Mouse (Mus musculus): ENCODE measurements around the gene Zscan21. TPM values are rescaled to one million over a fixed set of nuclear protein-coding genes. Genes with fewer than 3 reads are reported as not detected.

The Zscan21 gene
- total and polyA plus RNA-seq, 3 experiments, result 5.9 to 11.7 (median 10.1) TPM

DNA sequence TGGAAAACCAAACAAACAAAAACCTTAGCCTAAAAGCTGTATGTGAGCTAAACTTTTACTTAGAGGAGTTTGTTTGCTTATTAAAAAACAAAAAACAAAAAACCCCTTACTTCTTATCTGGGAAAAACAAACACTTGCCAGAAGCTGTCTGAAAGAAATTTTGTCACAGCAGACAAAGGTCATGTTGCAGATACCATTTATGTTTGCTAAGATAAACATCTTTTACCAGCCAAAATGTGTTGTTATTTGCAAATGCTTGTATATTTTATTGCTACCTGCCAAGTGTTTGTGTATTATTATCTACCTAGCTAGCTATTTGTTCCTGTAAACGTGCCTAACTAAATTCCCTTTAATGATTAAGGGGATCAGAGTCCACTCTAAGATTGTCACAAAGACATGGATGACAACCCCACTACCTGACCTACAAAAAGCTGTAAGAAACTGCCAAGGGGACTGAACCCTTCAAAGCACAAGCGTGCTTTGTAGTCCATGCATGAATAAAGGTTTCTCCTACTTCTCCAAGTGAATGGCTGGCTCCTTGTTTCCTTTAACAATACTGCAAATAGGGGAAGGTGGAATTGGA, 33.3 kb upstream of the Zscan21 start:
- Histone ChIP-seq H3K36me3 (ENCODE audit: control insufficient read depth, insufficient read depth, low read length) (peaks cover 14% of the 10 kb centered on the region), H3K27me3 (ENCODE audit: control insufficient read depth, insufficient read depth, low read length) (no peaks in the 10 kb centered on the region), H3K4me1 (ENCODE audit: control insufficient read depth, insufficient read depth, low read length) (peaks cover 5% of the 10 kb centered on the region), H3K9ac (ENCODE audit: low read depth, low read length) (no peak overlapping the region), H3K4me3 (no peak overlapping the region), H3K79me2 (replicated peaks; ENCODE audit: control insufficient read depth, insufficient read depth, low read length) (peaks cover 1% of the 10 kb centered on the region), H3K27ac (no peak overlapping the region)
- TF ChIP-seq CTCF (IDR thresholded peaks at IDR 0.05) (no peak), POLR2A (IDR thresholded peaks at IDR 0.05; ENCODE audit: insufficient read depth, low read depth, low read length) (no peak), EP300 (IDR thresholded peaks at IDR 0.05; ENCODE audit: insufficient read depth, low read depth, low read length) (no peak)
- DNase-seq, result no peak
- intact Hi-C loops (cut with DNase I), result no loop called here
- 59% methylated on average over 2 of the region's 2 CpGs for WGBS

DNA sequence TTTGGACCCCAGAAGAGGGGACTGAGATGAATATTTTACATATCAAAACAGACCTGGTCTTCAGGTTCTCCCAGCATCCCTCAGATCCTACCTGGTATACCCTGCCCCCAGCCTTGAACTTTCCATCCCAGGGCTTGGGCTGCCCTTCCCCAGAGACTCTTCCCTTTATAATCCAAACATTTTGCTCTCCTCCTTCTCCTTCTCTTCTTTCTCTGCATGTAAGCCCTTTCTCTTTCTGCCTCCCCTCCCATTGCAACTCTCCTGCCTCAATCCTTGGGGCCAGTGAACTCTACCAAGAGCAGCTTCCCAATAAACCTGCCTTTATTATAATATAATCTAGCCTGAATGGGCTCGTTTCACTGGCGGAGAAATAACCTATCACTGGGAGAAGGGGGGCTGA, 32.8 kb upstream of the Zscan21 start:
- 85% methylated on average over 2 of the region's 2 CpGs for WGBS
- TF ChIP-seq POLR2A (IDR thresholded peaks at IDR 0.05; ENCODE audit: insufficient read depth, low read depth, low read length), result no peak
- TF ChIP-seq EP300 (IDR thresholded peaks at IDR 0.05; ENCODE audit: insufficient read depth, low read depth, low read length), result no peak
- TF ChIP-seq CTCF (IDR thresholded peaks at IDR 0.05), result no peak
- H3K36me3 ChIP-seq (ENCODE audit: control insufficient read depth, insufficient read depth, low read length), result peaks cover 14% of the 10 kb centered on the region
- no peak overlapping the region for H3K9ac ChIP-seq (ENCODE audit: low read depth, low read length)
- H3K27ac ChIP-seq, result no peak overlapping the region
- DNase-seq, result no peak
- H3K4me1 ChIP-seq (ENCODE audit: control insufficient read depth, insufficient read depth, low read length), result peaks cover 5% of the 10 kb centered on the region
- peaks cover 1% of the 10 kb centered on the region for H3K79me2 ChIP-seq (replicated peaks; ENCODE audit: control insufficient read depth, insufficient read depth, low read length)
- H3K4me3 ChIP-seq, result no peak overlapping the region
- intact Hi-C loops (cut with DNase I), result loop anchor here (2.0 kb wide), 1 partner anchor 33 kb away; the partner anchor contains the start of gene Zscan21
- H3K27me3 ChIP-seq (ENCODE audit: control insufficient read depth, insufficient read depth, low read length), result no peaks in the 10 kb centered on the region

DNA sequence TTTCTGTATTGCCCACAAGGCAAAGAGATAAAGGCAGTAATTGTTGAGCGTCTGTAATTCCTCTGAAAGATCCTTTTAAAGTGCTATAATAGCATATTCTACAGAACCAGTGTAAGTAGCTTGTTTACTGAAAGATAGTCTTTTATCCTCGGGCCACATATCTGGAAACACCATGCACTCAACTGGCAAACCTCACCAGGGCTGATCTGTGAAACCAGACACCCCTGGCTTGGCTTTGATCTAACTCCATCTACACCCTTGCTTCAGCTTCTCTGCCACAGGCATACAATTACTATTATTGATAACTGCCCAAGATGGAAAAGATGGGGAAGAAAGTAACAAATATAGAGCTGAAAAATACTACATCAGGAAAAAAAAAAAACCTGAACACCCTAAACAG, 32.2 kb upstream of the Zscan21 start:
- Histone ChIP-seq H3K36me3 (ENCODE audit: control insufficient read depth, insufficient read depth, low read length) (peaks cover 14% of the 10 kb centered on the region), H3K79me2 (replicated peaks; ENCODE audit: control insufficient read depth, insufficient read depth, low read length) (peaks cover 4% of the 10 kb centered on the region), H3K4me1 (ENCODE audit: control insufficient read depth, insufficient read depth, low read length) (peaks cover 5% of the 10 kb centered on the region), H3K4me3 (peak overlapping the region; percentile 97; the same call in 1 of the 2 replicates), H3K9ac (ENCODE audit: low read depth, low read length) (no peak overlapping the region), H3K27ac (no peak overlapping the region), H3K27me3 (ENCODE audit: control insufficient read depth, insufficient read depth, low read length) (no peaks in the 10 kb centered on the region)
- DNase-seq, result no peak
- intact Hi-C loops (cut with DNase I), result loop anchor here (2.0 kb wide), 1 partner anchor 32 kb away; the partner anchor contains the start of gene Zscan21
- 44% methylated on average over 2 of the region's 2 CpGs for WGBS
- TF ChIP-seq CTCF (IDR thresholded peaks at IDR 0.05) (no peak), EP300 (IDR thresholded peaks at IDR 0.05; ENCODE audit: insufficient read depth, low read depth, low read length) (no peak), POLR2A (IDR thresholded peaks at IDR 0.05; ENCODE audit: insufficient read depth, low read depth, low read length) (no peak)

DNA sequence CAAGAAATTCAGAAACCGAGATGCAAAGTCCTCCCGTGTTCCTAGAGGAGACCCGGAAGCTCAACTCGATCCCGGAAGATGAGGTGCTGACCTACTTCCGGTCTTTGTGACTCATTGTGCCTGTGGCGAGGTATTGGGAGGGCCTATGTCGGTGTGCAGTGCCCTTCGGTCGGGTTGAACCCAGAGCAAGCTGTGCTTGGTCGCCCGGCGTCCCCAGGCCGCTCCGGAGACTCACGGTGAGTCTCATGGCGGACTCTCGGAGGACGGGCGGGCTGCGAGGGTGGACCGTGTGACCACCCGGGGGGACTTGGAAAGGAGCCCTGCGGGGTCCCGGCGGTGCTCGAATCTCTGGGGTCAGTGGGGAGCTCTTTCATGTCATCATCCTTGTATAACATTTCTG, 31.7 kb upstream of the Zscan21 start, which contains the start of gene Zkscan1:
Gene Zkscan1, plus strand, starts transcription at position 89 of the 400 bp plus-strand sequence.
- Histone ChIP-seq H3K4me1 (ENCODE audit: control insufficient read depth, insufficient read depth, low read length) (peaks cover 5% of the 10 kb centered on the region), H3K4me3 (peak within 1 kb of the TSS; percentile 97), H3K27ac (peak within 1 kb of the TSS; percentile 93), H3K27me3 (ENCODE audit: control insufficient read depth, insufficient read depth, low read length) (no peaks in the 10 kb centered on the region), H3K79me2 (replicated peaks; ENCODE audit: control insufficient read depth, insufficient read depth, low read length) (peaks cover 4% of the 10 kb centered on the region), H3K36me3 (ENCODE audit: control insufficient read depth, insufficient read depth, low read length) (peaks cover 14% of the 10 kb centered on the region), H3K9ac (ENCODE audit: low read depth, low read length) (peak within 1 kb of the TSS; percentile 82)
- TF ChIP-seq POLR2A (IDR thresholded peaks at IDR 0.05; ENCODE audit: insufficient read depth, low read depth, low read length) (peak; percentile 88), CTCF (IDR thresholded peaks at IDR 0.05) (no peak), EP300 (IDR thresholded peaks at IDR 0.05; ENCODE audit: insufficient read depth, low read depth, low read length) (peak; percentile 67)
- under 1% methylated on average over 27 of the region's 27 CpGs for WGBS
- intact Hi-C loops (cut with DNase I), result loop anchor here (2.0 kb wide), 1 partner anchor 32 kb away; the partner anchor contains the start of gene Zscan21
- peak; percentile 77 to 84 for DNase-seq

DNA sequence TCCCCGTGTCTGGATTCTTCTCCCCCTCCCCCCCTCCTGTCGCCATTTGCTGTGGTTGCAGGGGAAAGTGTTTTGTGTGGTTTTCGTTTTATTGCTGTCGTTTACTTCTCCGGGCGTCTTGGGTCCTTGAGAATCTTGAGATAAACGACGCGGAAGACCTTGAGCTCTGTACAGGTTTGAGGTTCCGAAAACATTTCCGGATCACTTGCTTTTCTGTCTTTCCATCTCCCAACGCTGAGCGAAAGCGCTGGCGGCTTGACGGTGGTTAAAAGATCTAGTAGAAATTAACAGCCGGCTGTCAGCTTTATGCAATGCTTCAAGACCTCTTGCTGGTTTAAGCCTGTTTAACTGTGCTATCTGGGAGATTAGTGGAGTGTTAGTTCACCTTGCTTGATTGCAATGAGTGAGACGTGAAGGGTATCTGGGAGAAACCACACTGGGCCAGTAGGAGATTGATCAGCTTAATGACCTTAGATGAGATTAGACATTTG, 31.2 kb upstream of the Zscan21 start:
- no peak for DNase-seq

DNA sequence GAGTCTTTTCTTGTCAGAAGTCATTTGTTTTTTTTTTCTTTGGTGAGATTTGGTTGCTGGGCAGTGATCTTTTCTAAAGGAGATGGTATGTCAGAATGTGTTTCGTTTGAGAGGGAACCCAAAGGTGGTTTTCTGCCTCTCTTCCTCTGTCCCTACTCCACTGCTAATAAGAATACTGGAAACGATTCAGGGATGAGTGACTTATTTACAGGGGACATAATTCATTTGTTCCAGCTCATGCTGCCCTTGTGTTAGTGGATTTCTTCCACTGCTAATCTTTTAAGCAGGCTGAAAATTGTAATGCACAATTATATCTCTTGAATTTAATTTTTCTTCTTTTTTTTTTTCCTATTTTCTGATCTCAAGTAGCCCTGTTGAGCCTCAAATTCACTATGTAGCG, 29.9 kb upstream of the Zscan21 start:
- intact Hi-C loops (cut with DNase I), result loop anchor here (2.0 kb wide), 1 partner anchor 68 kb away; the partner anchor contains the start of gene Zfp113
- Histone ChIP-seq H3K27me3 (ENCODE audit: control insufficient read depth, insufficient read depth, low read length) (no peaks in the 10 kb centered on the region), H3K79me2 (replicated peaks; ENCODE audit: control insufficient read depth, insufficient read depth, low read length) (peaks cover 4% of the 10 kb centered on the region), H3K9ac (ENCODE audit: low read depth, low read length) (no peak overlapping the region), H3K4me1 (ENCODE audit: control insufficient read depth, insufficient read depth, low read length) (peaks cover 5% of the 10 kb centered on the region), H3K36me3 (ENCODE audit: control insufficient read depth, insufficient read depth, low read length) (peaks cover 14% of the 10 kb centered on the region), H3K4me3 (no peak overlapping the region), H3K27ac (no peak overlapping the region)
- no peak for DNase-seq
- WGBS, result 60% methylated on average over 3 of the region's 3 CpGs
- TF ChIP-seq EP300 (IDR thresholded peaks at IDR 0.05; ENCODE audit: insufficient read depth, low read depth, low read length), result no peak
- TF ChIP-seq POLR2A (IDR thresholded peaks at IDR 0.05; ENCODE audit: insufficient read depth, low read depth, low read length), result no peak
- TF ChIP-seq CTCF (IDR thresholded peaks at IDR 0.05), result no peak

More for the DNA sequence above, 31.2 kb upstream of the Zscan21 start:
- peak overlapping the region; percentile 97 for H3K4me3 ChIP-seq
- no peaks in the 10 kb centered on the region for H3K27me3 ChIP-seq (ENCODE audit: control insufficient read depth, insufficient read depth, low read length)
- peaks cover 4% of the 10 kb centered on the region for H3K79me2 ChIP-seq (replicated peaks; ENCODE audit: control insufficient read depth, insufficient read depth, low read length)
- H3K4me1 ChIP-seq (ENCODE audit: control insufficient read depth, insufficient read depth, low read length), result peaks cover 5% of the 10 kb centered on the region
- intact Hi-C loops (cut with DNase I), result loop anchor here (2.0 kb wide), 1 partner anchor 31 kb away; the partner anchor contains the start of gene Zscan21
- H3K36me3 ChIP-seq (ENCODE audit: control insufficient read depth, insufficient read depth, low read length), result peaks cover 14% of the 10 kb centered on the region
- under 1% methylated on average over 18 of the region's 18 CpGs for WGBS
- peak overlapping the region; percentile 93 for H3K27ac ChIP-seq
- H3K9ac ChIP-seq (ENCODE audit: low read depth, low read length), result peak overlapping the region; percentile 82
- TF ChIP-seq POLR2A (IDR thresholded peaks at IDR 0.05; ENCODE audit: insufficient read depth, low read depth, low read length) (no peak), CTCF (IDR thresholded peaks at IDR 0.05) (no peak), EP300 (IDR thresholded peaks at IDR 0.05; ENCODE audit: insufficient read depth, low read depth, low read length) (no peak)

Measured in heart, adult 2 months (tissue).